Mouse (Mus musculus) kidney, postnatal 0 days (tissue): ENCODE results near the gene Stxbp2. TPM values are rescaled to one million over a fixed set of nuclear protein-coding genes. Genes with fewer than 3 reads are reported as not detected.
"Not testable (repeated sequence)": the region's sequence is repeated elsewhere in the genome, so short reads cannot be mapped to it uniquely, and the experiment has no call there.

Source experiments
- ATAC-seq: fragments of 200-750 bp; cut with Nextera tagmentation; replicated peaks from 2 replicates; pipeline ENCODE4 v1.8.0; 2017; ENCODE audit warnings: low read depth, moderate number of reproducible peaks, moderate TSS enrichment, moderate library complexity; ENCODE audit not compliant: low FRiP score
- DNase-seq: peaks from one replicate; pipeline ENCODE4 v3.0.0-alpha.2; 2016; ENCODE audit warnings: low spot score
- H3K27ac ChIP-seq: fragments of 300-500 bp; sonication (generic); 2 replicates; pipeline ENCODE4 v1.5.1; 2014; ENCODE audit warnings: mild to moderate bottlenecking
- H3K27me3 ChIP-seq: fragments of 300-500 bp; sonication (generic); 2 replicates; pipeline ENCODE4 v1.6.1; 2014; ENCODE audit warnings: low read length, mixed read lengths; ENCODE audit not compliant: insufficient read depth
- H3K36me3 ChIP-seq: fragments of 300-500 bp; sonication (generic); 2 replicates; pipeline ENCODE4 v1.6.1; 2014; ENCODE audit warnings: low read length, mixed read lengths; ENCODE audit not compliant: insufficient read depth
- H3K4me1 ChIP-seq: fragments of 300-500 bp; sonication (generic); replicated peaks from 2 replicates; pipeline ENCODE4 v1.6.1; 2014; ENCODE audit warnings: antibody characterized with exemption, low read length, mixed read lengths; ENCODE audit not compliant: insufficient read depth
- H3K4me2 ChIP-seq: fragments of 300-500 bp; sonication (generic); 2 replicates; pipeline ENCODE4 v1.6.1; 2014; ENCODE audit warnings: mild to moderate bottlenecking, low read length, moderate library complexity, mixed read lengths
- H3K4me3 ChIP-seq: fragments of 300-500 bp; sonication (generic); replicated peaks from 2 replicates; pipeline ENCODE4 v1.5.1; 2014; ENCODE audit warnings: low read depth, low read length
- H3K9ac ChIP-seq: fragments of 300-500 bp; sonication (generic); 2 replicates; pipeline ENCODE4 v1.6.1; 2014; ENCODE audit warnings: low read depth, low read length
- H3K9me3 ChIP-seq: fragments of 300-500 bp; sonication (generic); replicated peaks from 2 replicates; pipeline ENCODE4 v1.6.1; 2016; ENCODE audit warnings: low read length, inconsistent platforms, mixed read lengths
- CTCF ChIP-seq: IDR thresholded peaks from 2 replicates; pipeline ENCODE4 v1.5.1; 2016; ENCODE audit warnings: antibody characterized with exemption, low read depth, mild to moderate bottlenecking, moderate library complexity
- WGBS: fragments of 180-500 bp; shearing (Covaris S2); extraction: QIAGEN DNeasy Blood & Tissue Kit; methylation state at CpG from one replicate; pipeline ENCODE4 v1.1.7; 2014; 5-methylcytosine and 5-hydroxymethylcytosine counted together
- polyA plus RNA-seq: library from polyadenylated mRNA; unstranded; fragments of >200 nt; fragmentation: Nextera tagmentation; extraction: Ambion mirVana; gene quantifications from 2 replicates; pipeline ENCODE4 v1.2.1, GENCODE M21; 2015

Gene Stxbp2
- 88.6 and 93.3 TPM in 2 replicates for polyA plus RNA-seq

DNA sequence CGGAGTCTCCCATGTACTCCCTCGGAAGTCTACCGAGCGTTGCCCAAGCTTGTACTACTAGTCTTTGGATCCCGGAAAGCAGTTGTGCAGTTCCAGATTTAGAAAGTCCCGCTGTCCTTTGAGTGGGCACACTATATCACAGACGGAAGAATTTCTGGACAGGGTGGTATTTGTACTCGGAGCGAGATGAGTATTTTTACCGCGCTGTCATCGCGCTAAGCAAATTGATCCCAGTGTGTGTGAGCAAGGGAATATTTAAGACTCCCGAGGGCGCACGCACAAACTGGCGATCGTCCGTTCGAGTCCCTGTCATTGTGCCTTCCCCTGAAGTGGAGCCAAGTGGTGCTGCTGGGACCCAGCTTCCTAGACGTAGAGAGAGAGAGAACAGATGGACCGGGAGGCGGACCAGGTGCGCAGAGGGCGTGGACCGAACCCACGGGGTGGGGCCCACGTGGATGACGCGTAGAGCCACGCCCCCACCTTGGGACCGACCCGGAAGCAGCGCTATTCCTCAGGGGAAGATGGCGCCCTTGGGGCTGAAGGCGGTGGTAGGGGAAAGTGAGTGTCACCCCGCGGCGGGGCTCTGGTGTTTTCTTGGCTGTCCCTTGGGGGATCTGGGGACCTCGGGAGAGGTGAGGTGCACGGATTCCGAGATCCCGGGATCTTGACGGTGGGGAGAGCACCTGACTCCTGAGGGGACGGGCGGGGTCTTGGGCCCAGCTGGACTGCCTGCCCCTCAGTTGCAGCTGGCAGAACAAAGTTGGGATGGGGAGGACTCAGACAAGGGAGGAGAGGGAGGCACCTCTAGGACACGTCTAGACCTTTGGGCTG, at the start of gene Stxbp2:
Gene Stxbp2, plus strand, starts transcription at position 309 of the 831 bp plus-strand sequence.
- no peaks in the 10 kb centered on the region for H3K4me1 ChIP-seq
- 0 out of 2 replicates have a peak, but pooled peaks have one; percentile 6 for TF ChIP-seq CTCF
- 0 out of 2 replicates have a peak, but pooled peaks cover 3% of the 10 kb centered on the region for H3K36me3 ChIP-seq
- peak within 1 kb of the TSS; percentile 63 for H3K4me3 ChIP-seq
- peak within 1 kb of the TSS; percentile 8; the same call in 1 of the 2 replicates for H3K27ac ChIP-seq
- H3K27me3 ChIP-seq, result 0 out of 2 replicates have a peak, but pooled peaks cover 3% of the 10 kb centered on the region
- H3K9me3 ChIP-seq, result no peaks in the 10 kb centered on the region
- WGBS, result 6% methylated on average over 47 of the region's 47 CpGs
- ATAC-seq (peak; percentile 94), DNase-seq (peak; percentile 77)
- peak within 1 kb of the TSS; percentile 74 for H3K4me2 ChIP-seq
- peak within 1 kb of the TSS; percentile 71 for H3K9ac ChIP-seq

DNA sequence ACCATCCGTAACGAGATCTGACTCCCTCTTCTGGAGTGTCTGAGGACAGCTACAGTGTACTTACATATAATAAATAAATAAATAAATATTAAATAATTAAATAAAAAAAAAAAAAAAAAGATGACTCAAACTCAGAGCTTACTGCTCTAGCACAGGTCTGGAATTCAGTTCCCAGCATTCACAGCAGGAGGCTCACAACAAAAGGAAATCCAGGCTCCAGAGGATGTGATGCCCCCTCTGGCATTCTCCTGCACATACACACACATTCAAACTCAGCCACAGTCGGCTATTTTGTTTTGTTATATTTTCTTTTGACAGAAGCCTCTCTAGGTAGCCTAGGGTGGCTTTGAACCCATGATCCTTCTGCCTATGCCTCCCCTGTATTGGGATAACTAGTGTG, 48.8 kb upstream of the Stxbp2 start:
- H3K4me3 ChIP-seq, H3K4me2 ChIP-seq, H3K27me3 ChIP-seq, DNase-seq, H3K36me3 ChIP-seq, H3K9ac ChIP-seq, H3K4me1 ChIP-seq, ATAC-seq, H3K9me3 ChIP-seq, H3K27ac ChIP-seq: not testable (repeated sequence)
- WGBS, result 66% methylated on average over 1 of the region's 3 CpGs

DNA sequence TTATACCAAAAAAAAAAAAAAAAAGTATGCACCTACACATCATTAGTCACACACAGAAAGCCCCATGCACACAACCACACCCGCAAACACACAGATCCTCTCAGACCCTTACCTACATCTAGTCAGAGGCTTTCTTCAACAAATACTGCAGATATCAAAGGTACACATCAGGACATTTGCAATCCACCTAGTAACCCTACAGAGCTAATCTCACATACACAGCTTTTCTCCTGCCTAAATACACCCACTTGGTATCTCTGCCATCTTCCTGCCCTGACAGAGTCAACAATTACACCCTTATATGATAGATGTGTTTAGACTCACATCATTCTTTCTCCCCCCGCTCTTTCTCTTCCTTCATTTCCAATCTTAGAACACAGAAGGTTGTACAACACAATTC, 44.3 kb upstream of the Stxbp2 start:
- H3K36me3 ChIP-seq, result no peaks in the 10 kb centered on the region
- H3K9me3 ChIP-seq, result no peaks in the 10 kb centered on the region
- 94% methylated on average over 2 of the region's 2 CpGs for WGBS
- H3K9ac ChIP-seq, result no peak overlapping the region
- DNase-seq, result no peak
- TF ChIP-seq CTCF, result no peak
- peaks cover 5% of the 10 kb centered on the region; the same call in 1 of the 2 replicates for H3K27me3 ChIP-seq
- H3K4me3 ChIP-seq, result no peak overlapping the region
- ATAC-seq, result no peak
- H3K27ac ChIP-seq, result no peak overlapping the region
- H3K4me2 ChIP-seq, result no peak overlapping the region
- H3K4me1 ChIP-seq, result no peaks in the 10 kb centered on the region

- WGBS, result 2% methylated on average over 7 of the region's 7 CpGs
- peak within 1 kb of the TSS; percentile 88 for H3K9ac ChIP-seq
Measured at GRCm38 (mm10) chr8:3586993-3587390, 43.8 kb upstream of the Stxbp2 start, which contains the start of gene Camsap3. Gene Camsap3, plus strand, starts transcription at chr8:3587293.

DNA sequence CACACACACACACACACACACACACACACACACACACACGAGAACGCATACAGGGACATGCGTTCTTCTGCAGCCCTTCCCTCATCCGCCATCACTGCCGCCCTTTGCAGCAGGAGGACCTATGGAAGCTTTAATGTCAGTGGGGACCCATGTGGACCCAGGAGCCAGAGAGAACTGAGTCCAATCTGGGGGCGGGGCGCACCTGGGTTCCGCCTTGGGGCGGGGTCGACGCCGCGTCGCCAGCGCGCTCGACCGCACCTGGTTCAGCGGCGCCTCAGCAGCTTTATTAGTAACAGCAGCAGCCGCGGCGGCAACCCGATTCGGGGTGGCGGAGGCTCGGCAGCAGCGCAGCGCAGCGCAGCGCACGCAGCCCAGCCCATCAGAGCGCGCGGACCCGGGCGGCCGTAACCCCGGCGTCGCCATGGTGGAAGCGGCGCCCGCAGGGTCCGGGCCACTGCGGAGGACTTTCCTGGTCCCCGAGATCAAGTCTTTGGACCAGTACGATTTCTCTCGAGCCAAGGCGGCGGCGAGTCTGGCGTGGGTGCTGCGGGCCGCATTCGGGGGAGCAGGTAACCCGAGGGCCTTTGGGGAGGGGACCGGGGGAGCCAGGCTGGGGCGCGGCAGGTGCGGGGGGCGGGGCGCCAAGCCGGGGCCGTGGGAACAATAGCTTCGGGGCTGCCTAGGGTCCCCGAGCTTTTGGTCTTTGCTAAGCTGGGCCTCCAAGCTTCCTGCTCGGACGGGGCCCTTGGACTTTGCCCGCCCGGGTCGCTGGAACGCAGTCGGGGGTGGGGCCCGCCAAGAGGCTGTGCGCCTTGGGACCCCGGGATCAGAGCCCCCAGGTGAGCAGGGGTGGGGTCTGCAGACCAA, 43.1 kb upstream of the Stxbp2 start:
- H3K9ac ChIP-seq, result peak overlapping the region; percentile 88

More at GRCm38 (mm10) chr8:3586993-3587390, 43.8 kb upstream of the Stxbp2 start, which contains the start of gene Camsap3:
- peak within 1 kb of the TSS; percentile 96 for H3K4me2 ChIP-seq
- no peak for TF ChIP-seq CTCF
- H3K9me3 ChIP-seq, result no peaks in the 10 kb centered on the region
- no peak for DNase-seq
- peak within 1 kb of the TSS; percentile 84 for H3K4me3 ChIP-seq
- no peaks in the 10 kb centered on the region for H3K4me1 ChIP-seq
- H3K27me3 ChIP-seq, result peaks cover 5% of the 10 kb centered on the region; the same call in 1 of the 2 replicates
- no peaks in the 10 kb centered on the region for H3K36me3 ChIP-seq
- peak within 1 kb of the TSS; percentile 83 for H3K27ac ChIP-seq
- no peak for ATAC-seq

GRCm38 (mm10) chr8:3588258-3588633, 42.5 kb upstream of the Stxbp2 start:
- H3K4me2 ChIP-seq, result peak overlapping the region; percentile 96
- WGBS, result 4% methylated on average over 11 of the region's 11 CpGs
- no peaks in the 10 kb centered on the region for H3K36me3 ChIP-seq
- peak overlapping the region; percentile 88 for H3K9ac ChIP-seq
- no peaks in the 10 kb centered on the region for H3K4me1 ChIP-seq
- peak overlapping the region; percentile 84 for H3K4me3 ChIP-seq
- peak overlapping the region; percentile 83 for H3K27ac ChIP-seq
- peaks cover 5% of the 10 kb centered on the region; the same call in 1 of the 2 replicates for H3K27me3 ChIP-seq
- peak; percentile 46 for ATAC-seq
- TF ChIP-seq CTCF, result no peak
- no peak for DNase-seq
- H3K9me3 ChIP-seq, result no peaks in the 10 kb centered on the region

More for the DNA sequence above, 43.1 kb upstream of the Stxbp2 start:
- Histone ChIP-seq H3K4me1 (no peaks in the 10 kb centered on the region), H3K27me3 (peaks cover 5% of the 10 kb centered on the region; the same call in 1 of the 2 replicates), H3K9me3 (no peaks in the 10 kb centered on the region), H3K36me3 (no peaks in the 10 kb centered on the region), H3K27ac (peak overlapping the region; percentile 83), H3K4me3 (peak overlapping the region; percentile 84), H3K4me2 (peak overlapping the region; percentile 96)
- peak; percentile 55 for DNase-seq
- WGBS, result under 1% methylated on average over 60 of the region's 77 CpGs
- TF ChIP-seq CTCF, result no peak
- peak; percentile 78 for ATAC-seq
